Mouse (Mus musculus) leukemia stem cell, adult 10-12 weeks (primary cell): ENCODE data around the gene Slc22a6. TPM values are rescaled to one million over a fixed set of nuclear protein-coding genes. Genes with fewer than 3 reads are reported as not detected.

Experiments
- polyA plus RNA-seq: library from polyadenylated mRNA; stranded (reverse); fragments of >175 nt; gene quantifications from 2 replicates; pipeline ENCODE4 v1.2.3, GENCODE M21; 2012; ENCODE audit warnings: low replicate concordance

The Slc22a6 gene
- polyA plus RNA-seq = not detected in 2 replicates

GRCm38 (mm10) chr19:8617904-8618303 lies at the start of gene Slc22a6:
Slc22a6 (plus strand) TSS chr19:8618039.

GRCm38 (mm10) chr19:8590954-8591353 lies 26.9 kb upstream of the Slc22a6 start, which contains the start of gene Slc22a8:
Slc22a8 (plus strand) TSS chr19:8591254.

GRCm38 (mm10) chr19:8663360-8663839 lies 45.6 kb downstream of the Slc22a6 start, which contains the start of gene Chrm1:
Chrm1 (plus strand) TSS chr19:8663789.

Other genes with a start within 250 kb of the Slc22a6 start
- not detected in 2 replicates for gene Slc22a30, start 212.9 kb upstream of the Slc22a6 start, polyA plus RNA-seq
- gene Slc22a8, start 26.8 kb upstream of the Slc22a6 start, polyA plus RNA-seq = not detected in 2 replicates
- not detected in 2 replicates for gene Chrm1, start 45.8 kb downstream of the Slc22a6 start, polyA plus RNA-seq
- gene Slc3a2, start 105.3 kb downstream of the Slc22a6 start, polyA plus RNA-seq = 129 and 167 TPM in 2 replicates
- 21.6 and 29.2 TPM in 2 replicates for gene Wdr74, start 117.8 kb downstream of the Slc22a6 start, polyA plus RNA-seq
- not detected in 2 replicates for gene 1700092M07Rik, start 122.7 kb downstream of the Slc22a6 start, polyA plus RNA-seq
- 17.5 and 22.6 TPM in 2 replicates for gene Stx5a, start 123.4 kb downstream of the Slc22a6 start, polyA plus RNA-seq
- gene Nxf1, start 139.0 kb downstream of the Slc22a6 start, polyA plus RNA-seq = 39.0 and 42.9 TPM in 2 replicates
- 69.6 and 147 TPM in 2 replicates for gene Tmem223, start 153.0 kb downstream of the Slc22a6 start, polyA plus RNA-seq
- 19.3 and 85.5 TPM in 2 replicates for gene Tmem179b, start 156.4 kb downstream of the Slc22a6 start, polyA plus RNA-seq
- 47.7 and 56.1 TPM in 2 replicates for gene Taf6l, start 168.4 kb downstream of the Slc22a6 start, polyA plus RNA-seq
- gene Polr2g, start 180.5 kb downstream of the Slc22a6 start, polyA plus RNA-seq = 4.5 and 17.9 TPM in 2 replicates
- 0.39 and 2.0 TPM in 2 replicates for gene Zbtb3, start 184.5 kb downstream of the Slc22a6 start, polyA plus RNA-seq
- 4.0 and 4.6 TPM in 2 replicates for gene Ttc9c, start 201.3 kb downstream of the Slc22a6 start, polyA plus RNA-seq
- gene Hnrnpul2, start 202.0 kb downstream of the Slc22a6 start, polyA plus RNA-seq = 59.4 and 120 TPM in 2 replicates
- 40.3 and 101 TPM in 2 replicates for gene AC129217.1, start 211.7 kb downstream of the Slc22a6 start, polyA plus RNA-seq
- gene Bscl2, start 219.4 kb downstream of the Slc22a6 start, polyA plus RNA-seq = 36.5 and 111 TPM in 2 replicates
- not detected in 2 replicates for gene Gng3, start 221.2 kb downstream of the Slc22a6 start, polyA plus RNA-seq
- gene Lrrn4cl, start 232.7 kb downstream of the Slc22a6 start, polyA plus RNA-seq = 0.09 and 0.24 TPM in 2 replicates